Mouse (Mus musculus): Measurements from ENCODE around the gene Hs3st3a1. TPM values are rescaled to one million over a fixed set of nuclear protein-coding genes. Genes with fewer than 3 reads are reported as not detected.

The Hs3st3a1 gene
- total and polyA plus RNA-seq, 3 experiments = 0.03 TPM; not detected in 2

DNA sequence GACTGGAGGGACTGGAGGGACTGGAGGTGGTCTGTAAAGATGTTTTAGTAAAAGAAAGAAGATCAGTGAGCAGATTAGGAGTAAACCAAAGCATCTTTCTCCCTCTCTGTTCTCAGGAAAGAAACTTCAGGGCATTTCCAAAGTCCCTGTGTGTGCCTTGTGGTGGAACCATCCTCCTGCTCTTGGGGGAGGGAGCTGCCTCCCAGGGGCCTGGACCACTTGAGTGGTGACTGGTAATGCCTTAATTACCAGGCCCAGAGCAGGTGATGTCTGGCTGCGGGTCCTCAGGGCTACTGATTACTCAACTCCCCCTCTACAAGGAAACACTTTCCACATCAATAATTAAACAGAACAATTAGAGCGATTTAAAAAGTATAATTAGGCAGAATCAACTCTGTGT is 59.3 kb downstream of the Hs3st3a1 start:
- TF ChIP-seq RAD21 (IDR thresholded peaks at IDR 0.05; ENCODE audit: low read depth, low read length) = no peak
- TF ChIP-seq MYC (IDR thresholded peaks at IDR 0.05; ENCODE audit: low read depth, low read length) = no peak
- no peak for TF ChIP-seq EP300 (IDR thresholded peaks at IDR 0.05; ENCODE audit: low read depth in 1 of 2, low read length in 2 of 2)
- no peak for TF ChIP-seq MXI1 (IDR thresholded peaks at IDR 0.05; ENCODE audit: low read depth, low read length)
- TF ChIP-seq HCFC1 (IDR thresholded peaks at IDR 0.05; ENCODE audit: low read depth, low read length) = no peak
- TF ChIP-seq JUND (IDR thresholded peaks at IDR 0.05; ENCODE audit: low read depth, low read length) = no peak
- TF ChIP-seq KAT2A (conservative IDR thresholded peaks at IDR 0.05; ENCODE audit: low read depth, low read length) = no peak
- TF ChIP-seq ZMIZ1 (IDR thresholded peaks at IDR 0.05; ENCODE audit: low read depth, low read length) = no peak
- TF ChIP-seq MYB (IDR thresholded peaks at IDR 0.05; ENCODE audit: low read depth, low read length) = no peak
- TF ChIP-seq USF1 (IDR thresholded peaks at IDR 0.05; ENCODE audit: low read depth, low read length) = no peak
- no peak for TF ChIP-seq NRF1 (IDR thresholded peaks at IDR 0.05; ENCODE audit: insufficient read depth, low read depth, low read length, poor library complexity, severe bottlenecking)
- TF ChIP-seq MAX (IDR thresholded peaks at IDR 0.05; ENCODE audit: low read length) = no peak
- no peak for TF ChIP-seq ZKSCAN1 (IDR thresholded peaks at IDR 0.05; ENCODE audit: low read depth, low read length)
- TF ChIP-seq USF2 (IDR thresholded peaks at IDR 0.05; ENCODE audit: borderline replicate concordance in 1 of 2, insufficient read depth in 1 of 2, low read depth in 1 of 2, low read length in 2 of 2) = no peak
- TF ChIP-seq POLR2AphosphoS5 (IDR thresholded peaks at IDR 0.05; ENCODE audit: borderline replicate concordance, low read depth, low read length) = no peak
- no peak for TF ChIP-seq CHD2 (IDR thresholded peaks at IDR 0.05; ENCODE audit: low read length)
- no peak for TF ChIP-seq MAFK (IDR thresholded peaks at IDR 0.05; ENCODE audit: borderline replicate concordance, low read depth, low read length)
- Histone ChIP-seq H3K9me3 (replicated peaks; ENCODE audit: insufficient read depth, low read length) (no peaks in the 10 kb centered on the region), H3K27ac (ENCODE audit: control insufficient read depth, low read depth, low read length) (no peak overlapping the region), H3K4me1 (ENCODE audit: control insufficient read depth in 1 of 2, insufficient read depth in 2 of 2, low read length in 2 of 2) (peaks cover 0 to 3% of the 10 kb centered on the region in 2 experiments; a peak in 1 of 4 replicates), H3K27me3 (ENCODE audit: control insufficient read depth in 1 of 2, insufficient read depth in 2 of 2, low read length in 2 of 2) (0 out of 4 replicates have a peak, but pooled peaks cover 0 to 1% of the 10 kb centered on the region in 2 experiments), H3K36me3 (ENCODE audit: control insufficient read depth in 1 of 2, insufficient read depth in 2 of 2, low read length in 2 of 2) (no peaks in the 10 kb centered on the region; a peak in 1 of 4 replicates), H3K79me2 (ENCODE audit: control insufficient read depth, insufficient read depth, low read length, poor library complexity) (no peaks in the 10 kb centered on the region), H3K4me3 (ENCODE audit: control insufficient read depth in 1 of 2, insufficient read depth in 1 of 2, low read depth in 2 of 2, low read length in 2 of 2) (no peak overlapping the region), H3K9ac (ENCODE audit: control insufficient read depth, low read depth, low read length, poor library complexity, severe bottlenecking) (no peak overlapping the region)
- DNase-seq (ENCODE audit: low read depth, low spot score) = no peak

DNA sequence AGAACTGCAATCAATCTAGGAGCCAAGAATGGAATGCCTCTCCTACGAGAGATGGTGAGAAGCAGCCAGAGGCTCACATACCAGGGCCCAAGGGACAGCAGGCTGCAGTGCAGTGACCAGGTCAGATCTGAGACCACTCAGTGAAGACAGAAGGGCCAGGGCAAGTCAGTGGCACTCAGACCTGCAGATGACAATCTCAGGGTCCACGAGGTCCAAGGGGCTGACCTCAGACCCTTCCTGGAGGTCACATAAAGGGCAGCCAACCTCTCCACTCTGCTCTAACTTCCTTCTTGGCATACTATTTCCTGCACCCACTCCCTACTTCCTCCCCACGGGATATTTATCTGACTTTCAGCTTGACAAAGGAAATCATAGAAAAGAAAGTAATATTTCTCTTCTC is 60.8 kb downstream of the Hs3st3a1 start:
- Histone ChIP-seq H3K36me3 (ENCODE audit: control insufficient read depth in 1 of 2, insufficient read depth in 2 of 2, low read length in 2 of 2) (no peaks in the 10 kb centered on the region; a peak in 1 of 4 replicates), H3K4me3 (ENCODE audit: control insufficient read depth in 1 of 2, insufficient read depth in 1 of 2, low read depth in 2 of 2, low read length in 2 of 2) (no peak overlapping the region), H3K27ac (ENCODE audit: control insufficient read depth, low read depth, low read length) (no peak overlapping the region), H3K9me3 (replicated peaks; ENCODE audit: insufficient read depth, low read length) (no peaks in the 10 kb centered on the region), H3K4me1 (ENCODE audit: control insufficient read depth in 1 of 2, insufficient read depth in 2 of 2, low read length in 2 of 2) (peaks cover 0 to 3% of the 10 kb centered on the region in 2 experiments; a peak in 1 of 4 replicates), H3K27me3 (ENCODE audit: control insufficient read depth in 1 of 2, insufficient read depth in 2 of 2, low read length in 2 of 2) (no peaks in the 10 kb centered on the region), H3K79me2 (ENCODE audit: control insufficient read depth, insufficient read depth, low read length, poor library complexity) (no peaks in the 10 kb centered on the region), H3K9ac (ENCODE audit: control insufficient read depth, low read depth, low read length, poor library complexity, severe bottlenecking) (no peak overlapping the region)
- no peak for DNase-seq (ENCODE audit: low read depth, low spot score)
- TF ChIP-seq RAD21 (IDR thresholded peaks at IDR 0.05; ENCODE audit: low read depth, low read length) (no peak), POLR2AphosphoS5 (IDR thresholded peaks at IDR 0.05; ENCODE audit: borderline replicate concordance, low read depth, low read length) (no peak), MAFK (IDR thresholded peaks at IDR 0.05; ENCODE audit: borderline replicate concordance, low read depth, low read length) (no peak), ZMIZ1 (IDR thresholded peaks at IDR 0.05; ENCODE audit: low read depth, low read length) (no peak)

All from MEL (cell line).